Mouse (Mus musculus): ENCODE results near the gene Aqp7.

The Aqp7 gene

GRCm38 (mm10) chr4:41063351-41063750, 15.4 kb upstream of the Aqp7 start:
- no peak for DNase-seq (ENCODE audit: low spot score in 2 of 2)

DNA sequence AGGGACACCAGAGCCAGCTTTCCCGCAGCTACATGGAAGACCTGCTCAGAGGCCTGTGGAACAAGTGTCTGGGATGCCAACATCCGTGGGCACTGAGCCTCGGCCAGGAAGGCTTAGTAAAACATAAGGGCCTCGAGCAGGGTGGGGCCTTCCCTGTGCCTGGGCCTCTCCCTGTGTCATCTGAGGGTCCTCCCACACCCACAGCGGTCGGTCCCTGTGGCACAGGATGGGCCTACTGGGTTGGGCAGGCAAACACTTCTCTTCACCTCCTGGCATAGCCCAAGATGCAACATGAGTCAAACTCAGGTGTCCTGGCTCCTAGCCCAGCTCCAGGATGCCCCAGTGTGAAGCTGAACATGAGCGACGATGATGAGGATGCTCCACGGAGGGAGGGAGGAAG, 9.4 kb upstream of the Aqp7 start:
- no peak for DNase-seq (ENCODE audit: low spot score in 2 of 2)

DNA sequence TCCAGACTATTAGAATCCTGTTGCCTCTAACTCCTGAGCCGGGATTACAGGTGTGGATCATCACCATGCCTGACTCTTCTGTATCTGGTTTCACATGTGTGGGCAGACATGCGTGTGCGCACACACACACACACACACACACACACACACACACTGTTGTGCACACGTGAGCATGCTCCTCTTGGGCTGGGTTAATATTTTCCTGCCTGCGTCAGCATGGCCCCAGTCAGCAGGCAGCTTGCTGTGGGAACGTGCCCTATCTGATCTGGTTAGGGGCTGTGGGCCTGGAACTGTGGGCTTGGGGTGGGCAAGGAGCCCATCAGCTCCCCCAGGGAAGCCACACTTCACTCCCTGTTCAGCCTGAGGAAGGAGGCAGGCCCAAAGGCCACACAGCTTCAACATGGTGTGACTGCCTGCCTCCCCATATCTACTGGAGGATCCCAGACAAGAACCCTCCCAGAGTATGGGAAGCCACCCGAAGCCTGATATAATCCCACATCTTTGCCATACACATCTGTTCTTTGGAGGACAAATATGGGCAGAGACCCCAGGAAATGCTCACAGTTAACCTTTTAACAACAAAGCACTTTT, 8.9 kb upstream of the Aqp7 start:
- no peak for DNase-seq (ENCODE audit: low spot score in 2 of 2)

DNA sequence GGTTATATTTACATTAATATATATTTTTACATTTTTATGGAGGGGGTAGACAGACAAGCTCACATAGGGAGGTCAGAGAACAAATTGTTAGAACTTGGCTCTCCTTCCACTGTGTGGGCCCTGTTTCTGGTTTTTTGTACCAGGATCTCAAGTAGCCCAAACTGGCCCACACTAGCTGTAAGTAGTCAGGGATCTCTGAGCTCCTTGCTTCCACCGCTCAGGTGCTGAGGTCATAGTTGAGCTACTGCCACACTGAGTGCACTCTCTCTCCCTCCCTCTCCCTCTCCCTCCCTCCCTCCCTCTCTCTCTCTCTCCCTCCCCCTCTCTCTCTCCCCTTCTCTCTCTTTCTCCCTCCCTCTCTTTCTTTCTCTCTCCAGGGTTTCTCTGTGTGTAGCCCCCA, 8.3 kb upstream of the Aqp7 start:
- DNase-seq (ENCODE audit: low spot score in 2 of 2) = no peak

GRCm38 (mm10) chr4:41055111-41055510, 7.2 kb upstream of the Aqp7 start:
- no peak for DNase-seq (ENCODE audit: low spot score in 2 of 2)

GRCm38 (mm10) chr4:41051781-41052180, 3.8 kb upstream of the Aqp7 start:
- no peak for DNase-seq (ENCODE audit: low spot score in 2 of 2)

- peak; percentile 89 to 92 for DNase-seq (ENCODE audit: low spot score in 2 of 2)
Measured at GRCm38 (mm10) chr4:41050726-41051675, 3.1 kb upstream of the Aqp7 start.

GRCm38 (mm10) chr4:41048926-41049325, 987 bp upstream of the Aqp7 start:
- no peak for DNase-seq (ENCODE audit: low spot score in 2 of 2)

DNA sequence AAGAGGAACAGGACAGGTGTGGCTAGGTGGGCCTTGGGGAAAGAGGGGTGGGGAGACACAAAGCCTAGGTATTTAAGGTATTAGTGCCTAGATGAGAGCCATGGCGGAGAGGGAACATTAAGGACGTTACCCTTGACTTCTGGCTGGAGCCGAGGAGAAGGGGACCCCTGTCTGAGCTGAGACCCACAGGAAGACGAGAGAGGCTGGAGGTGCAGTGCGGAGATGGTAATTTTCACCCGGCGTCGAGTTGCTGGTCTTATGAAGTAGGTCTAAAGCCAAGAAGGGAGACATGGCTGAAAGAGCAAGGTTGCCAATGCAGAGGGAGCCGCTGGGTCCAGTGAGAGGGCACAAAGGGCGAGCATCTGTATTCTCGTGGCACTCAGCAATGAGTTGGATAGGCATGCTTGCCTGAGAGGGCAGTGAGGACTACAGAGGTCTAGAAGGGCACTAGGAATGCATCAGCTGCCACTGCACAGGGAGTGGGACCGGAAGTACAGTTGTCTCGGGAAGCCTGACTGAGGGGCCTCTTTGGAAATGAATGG, 1.6 kb downstream of the Aqp7 start:
- DNase-seq (ENCODE audit: low spot score in 2 of 2) = no peak

GRCm38 (mm10) chr4:41045288-41045687, 2.7 kb downstream of the Aqp7 start:
- DNase-seq (ENCODE audit: low spot score in 2 of 2) = no peak

- no peak for DNase-seq (ENCODE audit: low spot score in 2 of 2)
Measured at GRCm38 (mm10) chr4:41043961-41044360, 4.0 kb downstream of the Aqp7 start.

- DNase-seq (ENCODE audit: low spot score in 2 of 2) = no peak
Measured at GRCm38 (mm10) chr4:41042880-41043279, 5.1 kb downstream of the Aqp7 start.

DNA sequence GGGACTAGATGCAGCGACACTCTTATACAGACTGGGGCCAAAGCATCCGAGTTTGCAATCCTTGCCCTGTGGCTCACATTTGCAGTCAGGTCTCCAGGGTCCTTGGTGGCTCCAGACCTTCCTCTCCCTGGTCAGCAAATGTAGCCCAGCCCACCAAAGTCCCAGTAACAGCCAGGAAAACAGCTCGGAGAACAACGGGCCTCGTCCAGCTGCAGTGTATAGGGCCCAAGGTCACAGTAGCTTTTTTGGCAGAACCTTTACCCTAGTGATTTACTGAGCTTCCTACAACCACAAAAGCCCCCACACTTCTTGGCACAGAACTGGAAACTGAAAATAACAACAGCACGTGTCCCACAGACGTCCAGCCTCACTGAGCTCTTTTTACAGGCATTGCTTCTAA, 7.0 kb downstream of the Aqp7 start:
- DNase-seq (ENCODE audit: low spot score in 2 of 2) = no peak

DNA sequence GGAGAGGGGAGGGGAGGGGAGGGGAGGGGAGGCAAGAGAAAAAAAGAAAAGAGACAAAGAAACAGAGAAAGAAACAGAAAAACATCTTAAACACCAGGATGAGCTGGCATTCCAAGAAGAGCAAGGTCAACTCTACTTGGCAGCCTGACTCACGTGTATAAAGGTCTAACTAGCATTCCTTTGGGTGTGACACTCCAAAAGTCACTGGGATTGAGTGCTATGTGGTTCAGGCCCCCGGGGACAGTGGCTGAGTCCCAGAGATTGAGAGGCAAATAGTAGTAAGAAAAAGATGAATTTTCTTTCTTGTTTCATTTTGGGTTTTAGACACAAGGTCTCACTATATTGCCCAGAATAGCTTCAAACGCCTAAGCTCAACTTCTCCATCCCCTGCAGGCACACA, 10.0 kb downstream of the Aqp7 start:
- no peak for DNase-seq (ENCODE audit: low spot score in 2 of 2)

DNA sequence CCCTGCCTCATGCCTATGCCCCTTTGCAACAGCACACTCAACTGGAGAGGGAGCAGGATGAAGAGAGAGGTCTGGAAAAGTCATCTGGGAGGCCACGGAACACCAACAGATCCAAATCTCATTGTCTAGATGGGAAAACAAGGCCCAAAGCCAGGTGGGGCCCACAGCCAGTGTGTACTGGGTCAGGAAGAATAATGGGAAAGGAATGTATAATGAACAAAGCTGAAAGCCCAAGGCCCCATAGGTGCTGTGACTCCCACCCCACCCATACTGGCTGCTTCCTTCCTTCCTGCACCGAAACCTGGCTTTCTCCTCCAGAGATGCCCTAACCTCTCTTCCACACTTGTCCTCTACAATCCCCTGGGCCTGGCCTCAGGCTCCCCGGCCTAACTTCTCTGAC, 16.7 kb downstream of the Aqp7 start:
- no peak for DNase-seq (ENCODE audit: low spot score in 2 of 2)

DNA sequence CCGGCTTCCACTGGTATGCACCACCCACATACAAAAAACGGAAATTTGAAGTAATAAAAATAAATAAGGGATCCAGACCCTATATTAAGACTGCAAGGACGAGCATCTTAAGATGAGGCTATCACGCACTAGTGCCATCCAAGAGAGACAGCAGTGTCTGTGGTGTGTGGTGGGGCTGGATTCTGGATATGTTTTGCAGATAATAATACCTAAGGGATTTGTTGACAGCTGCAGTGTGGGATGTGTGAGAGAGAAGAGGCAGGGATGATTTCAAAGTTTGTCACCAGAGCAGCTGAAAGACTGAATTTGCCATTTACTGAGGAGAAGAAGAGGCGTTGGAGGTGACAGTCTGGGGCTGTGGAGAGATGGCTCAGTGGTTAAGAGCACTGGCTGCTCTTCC, 18.6 kb downstream of the Aqp7 start:
- peak; percentile 85 to 87 for DNase-seq (ENCODE audit: low spot score in 2 of 2)

- no peak for DNase-seq (ENCODE audit: low spot score in 2 of 2)
Measured at GRCm38 (mm10) chr4:41028272-41028671, 19.7 kb downstream of the Aqp7 start.

GRCm38 (mm10) chr4:41027872-41028271, 20.1 kb downstream of the Aqp7 start:
- DNase-seq (ENCODE audit: low spot score in 2 of 2) = no peak

- DNase-seq (ENCODE audit: low spot score in 2 of 2) = no peak
Measured at GRCm38 (mm10) chr4:41026086-41026787, 21.7 kb downstream of the Aqp7 start.

- no peak for DNase-seq (ENCODE audit: low spot score in 2 of 2)
Measured at GRCm38 (mm10) chr4:41021094-41021493, 26.8 kb downstream of the Aqp7 start.

GRCm38 (mm10) chr4:41015798-41016197, 32.1 kb downstream of the Aqp7 start:
- DNase-seq (ENCODE audit: low spot score in 2 of 2) = no peak

DNA sequence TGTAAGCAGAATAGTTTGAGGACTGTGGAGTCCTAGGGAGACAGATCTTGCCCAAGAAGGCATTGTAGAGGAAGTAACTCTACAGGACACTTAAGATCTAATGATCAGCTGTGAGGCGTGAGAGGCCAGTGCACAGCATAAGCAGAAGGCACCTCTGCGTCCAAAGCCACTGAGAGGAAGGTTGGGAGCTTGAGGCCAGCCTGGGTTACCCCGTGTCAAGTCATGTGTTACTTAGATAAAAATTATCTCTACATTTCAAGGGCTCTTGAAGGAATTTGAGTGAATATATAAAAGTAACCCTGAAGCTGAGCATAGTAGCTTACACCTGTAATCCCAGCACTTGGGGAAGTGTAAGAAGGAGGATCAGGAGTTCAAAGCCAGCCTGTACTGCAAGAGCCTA, 34.6 kb downstream of the Aqp7 start:
- DNase-seq (ENCODE audit: low spot score in 2 of 2) = no peak

Data from right cerebral cortex, adult 2 months (tissue).